Mouse (Mus musculus) left cerebral cortex, adult 8-10 months (tissue): ENCODE data around the gene Rab30. TPM values are rescaled to one million over a fixed set of nuclear protein-coding genes. Genes with fewer than 3 reads are reported as not detected.

ENCODE experiments used
- DNase-seq, 2 experiments: peaks; one replicate each; pipeline ENCODE4 v3.0.0; 2022; ENCODE audit warnings: low spot score in 2 of 2
- total RNA-seq, 4 experiments: library from RNA; stranded (reverse); gene quantifications; 2 replicates each; pipeline ENCODE4 v1.2.4; 2022

Rab30 gene
- total RNA-seq, 4 experiments from 2014 or later: 42.1 to 51.0 (median 47.8) TPM

- DNase-seq: no peak
Measured at GRCm38 (mm10) chr7:92796813-92797212, 55.4 kb downstream of the Rab30 start.

DNA sequence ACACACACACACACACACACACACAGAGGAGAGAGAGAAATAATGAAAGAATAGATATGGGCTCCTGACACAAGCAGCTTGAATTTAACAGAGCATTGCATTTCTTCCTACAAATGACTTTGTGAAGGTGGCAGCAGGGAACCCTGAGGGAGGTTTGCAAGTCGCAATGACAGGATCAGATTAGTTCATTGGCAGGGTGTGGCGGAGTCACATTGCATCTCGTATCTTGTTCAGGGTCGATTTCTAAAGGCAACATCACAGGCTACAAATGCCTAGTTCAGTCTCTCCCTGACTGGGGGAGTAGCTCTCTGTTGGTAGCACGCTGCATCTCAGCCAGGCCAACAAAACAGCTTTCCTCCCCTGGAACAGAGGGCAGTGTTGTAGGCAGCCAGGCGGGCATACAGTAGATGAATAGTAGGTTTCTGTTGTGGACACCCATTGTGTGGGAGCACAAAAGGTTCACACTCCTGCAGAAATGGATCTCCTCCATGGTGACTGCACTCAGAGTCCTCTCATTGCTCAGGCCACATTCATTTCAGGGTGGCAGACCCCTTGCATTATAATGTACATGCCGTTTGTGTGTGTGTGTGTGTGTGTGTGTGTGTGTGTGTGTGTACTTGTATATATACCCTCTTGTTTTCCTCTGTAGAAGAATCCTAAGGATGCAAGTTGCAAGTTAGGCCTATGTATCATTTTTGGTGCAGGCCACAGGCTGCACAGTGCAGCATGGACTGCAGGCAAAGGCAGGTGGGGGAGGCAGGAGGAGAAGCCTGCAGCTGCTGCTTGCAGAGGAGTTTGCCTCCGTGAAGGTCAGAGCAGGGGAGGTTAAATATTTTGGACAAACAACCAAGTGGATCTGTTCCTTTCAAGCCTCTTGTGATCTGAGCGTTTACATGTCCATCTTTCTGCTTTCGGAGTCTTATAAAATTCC lies 58.5 kb downstream of the Rab30 start:
- peak in 1 of 2 experiments; percentile 19 for DNase-seq

DNA sequence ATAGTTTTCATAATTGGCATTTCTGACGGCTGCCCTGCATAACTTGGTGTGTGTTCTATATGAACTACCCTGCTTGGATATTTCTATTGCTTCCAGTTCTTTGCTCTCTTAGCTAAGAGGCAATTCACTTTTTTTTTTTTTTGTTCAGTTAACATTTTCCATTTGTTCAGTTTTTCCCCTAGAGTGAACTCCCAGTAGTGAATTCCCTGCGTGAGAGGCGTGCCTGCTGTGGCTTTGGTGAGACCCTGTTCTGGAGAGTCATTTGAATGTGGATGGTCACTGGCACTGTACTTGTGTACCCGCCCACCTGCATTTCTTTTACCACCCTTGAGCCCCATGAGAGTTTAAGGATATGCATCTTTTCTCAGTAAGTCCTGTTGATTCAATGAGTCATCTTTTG lies 60.8 kb downstream of the Rab30 start:
- no peak for DNase-seq

DNA sequence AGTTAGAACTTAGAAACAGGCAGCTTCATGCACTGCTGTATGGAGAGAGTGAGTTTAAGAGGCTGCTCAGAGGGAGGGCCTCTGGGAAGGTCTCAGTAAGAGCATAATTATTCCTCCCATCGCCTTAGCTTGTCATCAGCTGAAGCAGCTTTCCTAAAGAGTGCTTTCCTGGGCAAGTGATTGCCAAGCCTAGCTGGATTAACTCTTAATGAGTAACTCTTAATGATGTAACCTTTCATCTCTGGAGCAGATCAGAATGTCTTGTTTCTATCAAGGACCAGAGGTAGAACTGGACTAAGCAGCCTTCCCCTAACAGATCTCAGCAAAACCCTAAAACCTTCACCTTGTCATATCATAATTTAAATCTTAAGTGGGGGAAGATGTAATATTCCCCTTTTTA lies 61.8 kb downstream of the Rab30 start:
- no peak for DNase-seq

DNA sequence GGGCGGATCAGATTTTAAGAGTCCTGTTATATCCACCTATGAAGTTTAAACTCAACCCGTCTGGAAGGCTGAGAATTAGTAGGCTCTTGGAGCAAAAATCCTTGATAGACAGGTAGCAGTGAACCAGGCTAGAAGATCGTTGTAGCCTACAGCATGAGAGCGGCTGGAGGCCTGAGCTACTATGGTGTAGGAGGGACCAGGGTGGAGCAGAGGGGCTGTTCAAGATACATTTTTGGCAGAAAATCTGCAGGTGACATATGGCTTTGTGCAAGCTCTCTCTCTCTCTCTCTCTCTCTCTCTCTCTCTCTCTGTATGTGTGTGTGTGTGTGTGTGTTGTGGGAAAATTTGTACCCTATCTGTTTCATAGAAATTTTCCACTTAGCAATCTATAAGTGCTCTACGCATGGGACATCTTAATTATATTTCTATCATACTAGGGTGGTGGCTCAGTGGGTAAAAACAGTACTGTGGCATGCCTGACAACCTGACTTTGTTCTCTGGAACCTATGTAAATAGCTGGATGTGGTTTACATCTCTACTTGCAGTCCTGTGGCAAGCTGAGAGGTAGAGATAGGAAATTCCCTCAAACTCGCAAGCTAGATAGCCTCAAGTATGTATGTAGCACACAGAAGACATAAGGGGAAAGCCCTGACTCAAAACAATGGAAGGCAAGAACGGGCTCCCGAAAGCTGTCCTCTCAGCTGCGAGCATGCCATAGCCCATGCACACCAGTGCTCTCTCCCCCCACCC lies 63.7 kb downstream of the Rab30 start:
- no peak for DNase-seq

GRCm38 (mm10) chr7:92806512-92807188 lies 65.2 kb downstream of the Rab30 start:
- peak in 1 of 2 experiments; percentile 37 for DNase-seq

DNA sequence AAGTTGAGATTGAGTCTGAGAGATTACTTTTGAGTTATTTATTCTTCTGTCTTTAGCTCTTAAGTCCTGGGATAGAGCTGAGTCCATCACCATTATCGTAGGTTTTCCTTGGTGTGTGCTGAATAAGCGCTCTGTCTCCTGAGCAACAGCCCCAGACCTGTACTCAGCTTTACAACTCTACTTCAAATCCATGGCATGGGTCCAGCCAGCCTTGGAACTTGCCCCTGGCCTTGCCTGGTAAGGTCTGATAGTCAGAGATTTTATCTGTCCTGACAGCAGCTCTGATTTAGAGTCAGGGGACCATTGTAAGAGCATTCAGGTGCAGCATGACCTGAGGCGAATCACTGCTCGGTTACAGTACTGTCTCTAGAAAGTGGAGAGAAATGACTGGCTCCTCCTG lies 66.1 kb downstream of the Rab30 start:
- no peak for DNase-seq

GRCm38 (mm10) chr7:92811667-92812279 lies 70.4 kb downstream of the Rab30 start:
- no peak for DNase-seq

DNA sequence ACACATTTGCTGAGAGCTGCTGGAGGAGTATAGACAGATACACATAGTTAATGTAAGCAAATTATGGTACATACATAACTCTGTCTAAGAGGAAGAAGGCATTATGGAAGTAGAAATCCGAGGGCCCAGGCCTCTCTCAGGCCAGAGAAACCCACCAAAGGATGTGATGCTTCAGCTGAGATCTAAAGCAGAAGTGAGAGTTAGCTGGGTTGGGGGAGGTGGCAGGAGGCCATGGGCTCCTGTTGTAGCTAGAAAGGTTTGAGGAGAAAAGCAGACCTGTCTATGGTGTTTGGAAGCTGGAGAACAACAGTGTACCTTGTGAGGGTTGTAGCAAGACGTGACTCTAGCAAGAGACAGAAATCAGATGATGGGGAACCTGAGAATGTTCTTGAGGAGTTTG lies 75.8 kb downstream of the Rab30 start:
- DNase-seq: no peak

DNA sequence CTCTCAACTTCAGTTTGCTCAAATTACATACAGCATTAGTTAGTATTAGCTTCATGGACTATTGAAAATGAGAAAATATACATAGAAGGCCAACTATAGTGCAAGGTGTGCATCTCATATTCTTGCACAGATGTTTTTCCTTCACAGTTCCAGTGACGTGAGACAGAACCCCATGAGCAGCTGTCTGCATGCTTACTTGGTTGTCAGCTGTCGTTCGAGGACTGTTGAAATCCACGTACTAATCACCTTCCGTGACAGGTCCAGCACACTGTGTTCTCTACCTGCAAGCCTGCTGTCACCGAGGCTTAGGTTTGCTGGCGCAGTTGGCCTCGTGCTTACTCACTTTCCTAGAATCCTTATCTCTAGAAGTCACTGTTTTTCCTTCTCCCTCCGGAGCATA lies 76.5 kb downstream of the Rab30 start:
- DNase-seq: no peak

DNA sequence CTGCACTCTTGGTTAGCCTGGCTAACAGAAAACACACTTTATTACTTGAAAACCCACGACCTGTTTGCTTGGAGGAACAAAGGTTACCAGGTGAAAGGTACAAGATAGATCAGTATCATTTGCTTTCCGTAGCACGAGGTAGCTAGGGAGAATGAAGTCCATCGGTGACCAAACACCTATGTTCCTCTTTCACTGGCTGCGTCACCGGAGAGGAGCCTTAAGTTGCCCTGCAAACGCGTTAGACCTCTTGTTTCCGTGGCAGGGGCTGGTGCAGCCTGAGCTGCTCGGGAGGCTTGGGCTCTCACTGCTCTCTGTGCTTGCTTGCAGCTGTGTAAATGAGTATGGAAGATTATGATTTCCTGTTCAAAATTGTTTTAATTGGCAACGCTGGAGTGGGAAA lies 78.3 kb downstream of the Rab30 start:
- no peak for DNase-seq

- DNase-seq: no peak
Measured at GRCm38 (mm10) chr7:92820410-92820809, 79.0 kb downstream of the Rab30 start.

DNA sequence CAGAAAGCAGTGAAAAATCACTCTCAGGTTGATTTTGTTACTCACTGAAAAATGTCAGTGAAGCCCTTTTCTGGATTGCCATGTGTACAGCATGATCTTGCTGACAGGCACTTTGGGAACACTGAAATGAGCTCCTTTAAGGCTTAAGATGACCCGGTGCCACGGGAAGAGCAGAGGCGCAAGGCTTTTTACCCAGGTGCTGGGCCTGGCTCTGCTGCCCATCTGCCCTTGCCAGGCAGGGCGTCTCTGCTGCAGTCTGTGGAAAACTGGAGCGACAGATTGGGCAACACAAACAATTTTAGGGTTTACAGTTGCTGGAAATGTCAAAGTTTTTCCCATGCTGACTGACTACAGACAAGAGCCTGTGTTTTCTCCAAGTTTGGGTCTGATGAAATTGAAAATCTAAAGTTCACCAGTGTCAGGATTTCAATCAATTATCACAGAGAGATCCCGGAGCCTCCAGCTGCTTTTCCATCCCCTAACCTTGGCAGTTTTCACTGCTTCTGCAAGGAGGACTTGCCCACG lies 79.6 kb downstream of the Rab30 start:
- no peak for DNase-seq

- DNase-seq: no peak
Measured at GRCm38 (mm10) chr7:92821871-92822270, 80.5 kb downstream of the Rab30 start.

DNA sequence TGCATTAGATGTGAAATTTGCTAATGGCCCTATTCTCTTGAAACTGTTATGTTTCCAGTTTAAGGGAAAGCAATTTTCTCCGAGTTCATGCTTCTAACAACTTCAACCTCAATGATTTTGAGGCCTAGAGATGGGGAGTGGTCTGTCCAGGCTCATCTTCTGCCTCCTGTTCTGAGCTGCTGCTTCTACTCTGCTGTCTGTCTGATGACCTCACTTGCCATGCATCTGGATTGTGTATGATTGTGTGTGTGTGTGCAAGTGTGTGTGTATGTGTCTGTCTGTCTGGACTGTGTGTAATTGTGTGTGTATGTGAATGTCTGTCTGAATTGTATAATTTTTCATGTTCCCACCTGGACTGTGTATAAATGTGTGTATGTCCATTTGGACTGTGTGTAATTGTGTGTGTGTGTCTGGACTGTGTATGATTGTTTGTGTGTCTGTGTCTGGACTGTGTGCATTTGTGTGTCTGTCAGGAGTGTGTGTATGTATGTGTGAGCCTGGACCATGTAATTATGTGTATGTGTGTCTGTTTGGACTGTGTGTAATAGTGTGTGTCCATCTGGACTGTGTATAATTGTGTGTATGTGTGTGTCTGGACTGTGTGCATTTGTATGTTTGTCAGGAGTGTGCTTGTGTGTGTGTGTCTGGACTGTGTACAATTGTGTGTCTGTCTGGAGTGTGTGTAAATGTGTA lies 81.2 kb downstream of the Rab30 start:
- DNase-seq: no peak

- DNase-seq: no peak
Measured at GRCm38 (mm10) chr7:92826248-92826647, 84.8 kb downstream of the Rab30 start.

DNA sequence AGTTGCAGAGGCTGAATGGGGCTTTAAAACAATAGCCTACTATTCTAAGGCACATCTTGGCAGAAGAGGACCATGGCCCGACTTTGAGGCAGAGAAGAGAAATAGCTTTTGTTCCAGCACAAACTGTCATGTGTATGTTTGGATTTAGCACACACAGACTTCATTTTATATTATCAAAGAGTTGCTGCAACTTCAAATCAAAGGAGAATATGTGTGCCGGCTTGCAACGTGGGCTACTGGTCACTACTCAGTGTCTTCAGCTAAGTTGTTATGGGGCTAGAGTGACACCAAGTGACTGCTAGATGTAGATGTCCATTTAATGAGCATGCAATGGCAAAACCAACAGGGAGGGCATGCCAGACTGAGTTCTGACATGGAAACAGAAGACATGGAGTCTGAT lies 86.6 kb downstream of the Rab30 start:
- peak in 1 of 2 experiments; percentile 20 for DNase-seq

- DNase-seq: no peak
Measured at GRCm38 (mm10) chr7:92832395-92832794, 91.0 kb downstream of the Rab30 start.

DNA sequence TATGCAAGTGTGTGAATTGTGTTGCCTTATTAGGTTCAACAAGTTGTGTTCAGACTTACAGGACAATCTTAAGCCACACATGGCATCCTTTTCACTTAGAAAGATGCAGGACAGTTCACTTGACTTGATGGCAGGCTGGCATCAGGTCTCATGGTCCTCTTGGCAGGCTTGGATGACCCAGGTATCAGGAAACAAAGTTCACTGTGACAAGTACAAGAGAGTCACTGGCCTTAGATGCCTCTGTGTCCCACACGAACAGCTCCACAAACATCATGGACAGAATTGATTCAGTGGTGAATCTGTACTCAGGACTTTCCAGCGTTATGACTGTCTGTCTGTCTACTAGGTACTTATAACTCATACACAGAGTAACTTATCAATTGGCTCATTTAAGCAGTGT lies 93.0 kb downstream of the Rab30 start:
- DNase-seq: no peak

DNA sequence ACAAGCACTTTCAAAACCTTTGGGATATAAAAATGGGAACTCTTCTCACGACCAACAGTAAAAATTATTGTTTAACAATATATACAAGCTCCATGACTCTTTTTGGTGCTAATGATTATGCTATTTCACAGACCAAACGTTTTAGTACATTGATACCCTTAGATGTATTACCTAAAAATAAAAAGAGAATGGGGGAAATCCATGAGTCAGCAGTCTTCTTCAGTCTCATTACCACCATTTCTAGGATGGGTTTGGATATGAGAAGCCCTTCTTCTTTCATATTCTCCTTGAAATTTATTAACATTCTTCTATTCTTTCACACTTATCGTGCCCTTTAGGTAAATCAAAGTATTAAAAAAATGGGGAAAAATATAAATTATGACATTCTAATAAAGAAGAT lies 95.0 kb downstream of the Rab30 start:
- DNase-seq: no peak

GRCm38 (mm10) chr7:92837226-92837625 lies 95.8 kb downstream of the Rab30 start:
- no peak for DNase-seq
